Mouse (Mus musculus) embryonic facial prominence, embryonic 10.5 days (tissue): ENCODE data around the gene Napsa. TPM values are rescaled to one million over a fixed set of nuclear protein-coding genes. Genes with fewer than 3 reads are reported as not detected.

Experiments used
- DNase-seq: peaks from one replicate; pipeline ENCODE4 v3.0.0-alpha.2; 2017; ENCODE audit warnings: low spot score
- H3K27ac ChIP-seq: fragments of 300-500 bp; sonication (generic); replicated peaks from 2 replicates; pipeline ENCODE4 v1.5.1; 2016; ENCODE audit warnings: mild to moderate bottlenecking
- H3K27me3 ChIP-seq: fragments of 300-500 bp; sonication (generic); replicated peaks from 2 replicates; pipeline ENCODE4 v1.6.1; 2016; ENCODE audit warnings: low read depth, mild to moderate bottlenecking; ENCODE audit not compliant: poor library complexity, severe bottlenecking
- H3K36me3 ChIP-seq: fragments of 300-500 bp; sonication (generic); replicated peaks from 2 replicates; pipeline ENCODE4 v1.6.1; 2016; ENCODE audit warnings: mild to moderate bottlenecking, moderate library complexity
- H3K4me1 ChIP-seq: fragments of 300-500 bp; sonication (generic); 2 replicates; pipeline ENCODE4 v1.6.1; 2016
- H3K4me3 ChIP-seq: fragments of 300-500 bp; sonication (generic); 2 replicates; pipeline ENCODE4 v1.5.1; 2016; ENCODE audit warnings: mild to moderate bottlenecking, moderate library complexity
- H3K9me3 ChIP-seq: fragments of 300-500 bp; sonication (generic); 2 replicates; pipeline ENCODE4 v1.6.1; 2016; ENCODE audit warnings: mild to moderate bottlenecking
- WGBS: fragments of 180-500 bp; shearing (Covaris S2); methylation state at CpG from one replicate; pipeline ENCODE4 v1.1.7; 2016; 5-methylcytosine and 5-hydroxymethylcytosine counted together
- polyA plus RNA-seq: library from polyadenylated mRNA; unstranded; fragments of >200 nt; fragmentation: Nextera tagmentation; extraction: Ambion mirVana; gene quantifications from 2 replicates; pipeline ENCODE4 v1.2.1, GENCODE M21; 2016

Napsa gene
- polyA plus RNA-seq, 1 experiment from 2014 or later = 0.88 TPM

- H3K4me1 ChIP-seq = no peaks in the 10 kb centered on the region
- no peak overlapping the region for H3K4me3 ChIP-seq
- H3K9me3 ChIP-seq = no peaks in the 10 kb centered on the region
- H3K36me3 ChIP-seq = no peaks in the 10 kb centered on the region
- H3K27me3 ChIP-seq = no peaks in the 10 kb centered on the region
- no peak overlapping the region for H3K27ac ChIP-seq
- DNase-seq = no peak
- 52% methylated on average over 8 of the region's 8 CpGs for WGBS
Observed at GRCm38 (mm10) chr7:44563284-44563683, 8.9 kb upstream of the Napsa start.

GRCm38 (mm10) chr7:44564486-44564885, 7.7 kb upstream of the Napsa start:
- Histone ChIP-seq H3K4me3 (no peak overlapping the region), H3K36me3 (no peaks in the 10 kb centered on the region), H3K27ac (no peak overlapping the region), H3K9me3 (no peaks in the 10 kb centered on the region), H3K4me1 (no peaks in the 10 kb centered on the region), H3K27me3 (no peaks in the 10 kb centered on the region)
- no peak for DNase-seq
- 88% methylated on average over 10 of the region's 10 CpGs for WGBS

GRCm38 (mm10) chr7:44565414-44565813, 6.8 kb upstream of the Napsa start:
- Histone ChIP-seq H3K4me3 (no peak overlapping the region), H3K9me3 (no peaks in the 10 kb centered on the region), H3K36me3 (no peaks in the 10 kb centered on the region), H3K4me1 (no peaks in the 10 kb centered on the region), H3K27ac (no peak overlapping the region), H3K27me3 (no peaks in the 10 kb centered on the region)
- DNase-seq = no peak
- 79% methylated on average over 6 of the region's 6 CpGs for WGBS

GRCm38 (mm10) chr7:44568803-44569202, 3.4 kb upstream of the Napsa start:
- Histone ChIP-seq H3K4me1 (peaks cover 14% of the 10 kb centered on the region), H3K9me3 (no peaks in the 10 kb centered on the region), H3K36me3 (no peaks in the 10 kb centered on the region), H3K27me3 (no peaks in the 10 kb centered on the region), H3K4me3 (no peak overlapping the region), H3K27ac (no peak overlapping the region)
- 72% methylated on average over 9 of the region's 9 CpGs for WGBS
- no peak for DNase-seq

- Histone ChIP-seq H3K4me1 (peaks cover 14% of the 10 kb centered on the region), H3K4me3 (no peak overlapping the region), H3K27me3 (no peaks in the 10 kb centered on the region), H3K27ac (no peak overlapping the region), H3K36me3 (no peaks in the 10 kb centered on the region), H3K9me3 (no peaks in the 10 kb centered on the region)
- DNase-seq = no peak
- WGBS = 83% methylated on average over 6 of the region's 6 CpGs
Observed at GRCm38 (mm10) chr7:44570989-44571388, 1.2 kb upstream of the Napsa start.

GRCm38 (mm10) chr7:44571811-44572210, 369 bp upstream of the Napsa start:
- Histone ChIP-seq H3K27ac (no peak overlapping the region), H3K27me3 (no peaks in the 10 kb centered on the region), H3K4me1 (peaks cover 14% of the 10 kb centered on the region), H3K9me3 (no peaks in the 10 kb centered on the region), H3K4me3 (no peak overlapping the region), H3K36me3 (no peaks in the 10 kb centered on the region)
- WGBS = 27% methylated on average over 4 of the region's 4 CpGs
- DNase-seq = no peak

- H3K4me3 ChIP-seq = no peak overlapping the region
- WGBS = 73% methylated on average over 5 of the region's 5 CpGs
- H3K4me1 ChIP-seq = peaks cover 14% of the 10 kb centered on the region
- DNase-seq = no peak
- H3K36me3 ChIP-seq = no peaks in the 10 kb centered on the region
- H3K27ac ChIP-seq = no peak overlapping the region
- no peaks in the 10 kb centered on the region for H3K9me3 ChIP-seq
- no peaks in the 10 kb centered on the region for H3K27me3 ChIP-seq
Observed at GRCm38 (mm10) chr7:44572956-44573484, 840 bp downstream of the Napsa start.

GRCm38 (mm10) chr7:44576333-44576844, 4.2 kb downstream of the Napsa start:
- WGBS = 50% methylated on average over 5 of the region's 5 CpGs
- no peak for DNase-seq
- Histone ChIP-seq H3K4me3 (no peak overlapping the region), H3K4me1 (peaks cover 11% of the 10 kb centered on the region), H3K27me3 (0 out of 2 replicates have a peak, but pooled peaks cover under 1% of the 10 kb centered on the region), H3K9me3 (no peaks in the 10 kb centered on the region), H3K36me3 (no peaks in the 10 kb centered on the region), H3K27ac (no peak overlapping the region)

GRCm38 (mm10) chr7:44581637-44582036, 9.5 kb downstream of the Napsa start:
- WGBS = 81% methylated on average over 6 of the region's 6 CpGs
- H3K27ac ChIP-seq = no peak overlapping the region
- no peaks in the 10 kb centered on the region for H3K9me3 ChIP-seq
- peaks cover 3% of the 10 kb centered on the region; the same call in 1 of the 2 replicates for H3K4me1 ChIP-seq
- H3K36me3 ChIP-seq = no peaks in the 10 kb centered on the region
- peaks cover 29% of the 10 kb centered on the region for H3K27me3 ChIP-seq
- no peak for DNase-seq
- H3K4me3 ChIP-seq = no peak overlapping the region

- Histone ChIP-seq H3K9me3 (no peaks in the 10 kb centered on the region), H3K27ac (no peak overlapping the region), H3K27me3 (peaks cover 40% of the 10 kb centered on the region), H3K36me3 (no peaks in the 10 kb centered on the region), H3K4me3 (no peak overlapping the region), H3K4me1 (peaks cover 13% of the 10 kb centered on the region)
- no peak for DNase-seq
- 78% methylated on average over 5 of the region's 5 CpGs for WGBS
Observed at GRCm38 (mm10) chr7:44582709-44583108, 10.5 kb downstream of the Napsa start.

- DNase-seq = no peak
- Histone ChIP-seq H3K9me3 (no peaks in the 10 kb centered on the region), H3K36me3 (no peaks in the 10 kb centered on the region), H3K4me3 (no peak overlapping the region), H3K27me3 (peaks cover 44% of the 10 kb centered on the region), H3K4me1 (peaks cover 17% of the 10 kb centered on the region), H3K27ac (no peak overlapping the region)
- WGBS = 89% methylated on average over 1 of the region's 1 CpGs
Observed at GRCm38 (mm10) chr7:44583146-44583545, 11.0 kb downstream of the Napsa start.

GRCm38 (mm10) chr7:44584265-44584804, 12.2 kb downstream of the Napsa start:
- peaks cover 56% of the 10 kb centered on the region for H3K27me3 ChIP-seq
- WGBS = 83% methylated on average over 4 of the region's 4 CpGs
- no peaks in the 10 kb centered on the region for H3K9me3 ChIP-seq
- no peak for DNase-seq
- no peak overlapping the region for H3K4me3 ChIP-seq
- peaks cover 29% of the 10 kb centered on the region for H3K4me1 ChIP-seq
- H3K27ac ChIP-seq = no peak overlapping the region
- H3K36me3 ChIP-seq = no peaks in the 10 kb centered on the region

GRCm38 (mm10) chr7:44584921-44585320, 12.7 kb downstream of the Napsa start:
- Histone ChIP-seq H3K27ac (no peak overlapping the region), H3K9me3 (no peaks in the 10 kb centered on the region), H3K4me3 (peak overlapping the region; percentile 5; the same call in 1 of the 2 replicates), H3K36me3 (no peaks in the 10 kb centered on the region), H3K27me3 (peaks cover 62% of the 10 kb centered on the region), H3K4me1 (peaks cover 35% of the 10 kb centered on the region)
- 89% methylated on average over 6 of the region's 6 CpGs for WGBS
- no peak for DNase-seq
